Mouse (Mus musculus): ENCODE data around the gene Slc38a2. TPM values are rescaled to one million over a fixed set of nuclear protein-coding genes. Genes with fewer than 3 reads are reported as not detected.

The Slc38a2 gene
- polyA plus RNA-seq, 1 experiment from 2014 or later = 139 TPM

DNA sequence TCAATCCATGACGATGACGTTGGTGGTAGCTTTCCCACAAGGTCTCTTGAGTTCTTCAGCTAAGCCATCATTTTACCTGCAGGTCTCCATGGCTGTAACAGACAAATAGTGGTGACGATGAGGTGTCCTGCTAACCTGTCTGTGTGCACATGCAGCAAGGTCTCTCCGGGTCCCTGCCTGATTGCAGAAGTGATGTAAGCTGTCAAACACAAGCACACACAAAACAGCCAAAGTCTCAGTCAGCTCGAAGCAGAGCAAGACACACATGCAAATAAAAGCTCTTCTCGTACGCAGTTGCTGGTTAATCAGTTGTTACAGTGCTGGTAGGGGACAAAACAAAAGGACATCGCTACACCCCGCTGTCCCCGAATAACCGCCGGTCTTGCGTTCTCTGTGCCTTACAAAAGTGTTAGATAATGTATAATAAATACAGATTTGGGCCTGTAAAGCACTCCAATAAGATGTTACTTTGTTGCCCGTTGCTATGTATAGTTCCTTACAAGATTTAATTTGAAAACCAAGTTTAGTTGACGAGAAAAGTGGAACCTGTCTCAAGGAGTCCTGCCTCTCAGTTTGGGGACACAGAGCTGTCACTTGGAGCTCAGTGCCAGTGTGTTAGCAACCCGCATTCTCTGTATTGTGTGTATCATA is 43.2 kb upstream of the Slc38a2 start:
- 87% methylated on average over 16 of the region's 16 CpGs for WGBS (ENCODE audit: insufficient replicate concordance)
- Histone ChIP-seq H3K27me3 (ENCODE audit: control insufficient read depth, insufficient read depth, low read length) (no peaks in the 10 kb centered on the region), H3K9ac (ENCODE audit: low read depth, low read length) (no peak overlapping the region), H3K4me3 (ENCODE audit: low read depth, low read length) (no peak overlapping the region), H3K4me2 (no peak overlapping the region), H3K9me3 (replicated peaks; ENCODE audit: control insufficient read depth, low read length) (no peaks in the 10 kb centered on the region), H3K27ac (ENCODE audit: low read depth, low read length) (no peak overlapping the region), H3K4me1 (ENCODE audit: control insufficient read depth, insufficient read depth, low read length) (peaks cover 16% of the 10 kb centered on the region), H3K36me3 (ENCODE audit: control insufficient read depth, insufficient read depth, low read length) (no peaks in the 10 kb centered on the region)
- no peak for ATAC-seq (replicated peaks; ENCODE audit: insufficient number of reproducible peaks, low FRiP score, low TSS enrichment)

DNA sequence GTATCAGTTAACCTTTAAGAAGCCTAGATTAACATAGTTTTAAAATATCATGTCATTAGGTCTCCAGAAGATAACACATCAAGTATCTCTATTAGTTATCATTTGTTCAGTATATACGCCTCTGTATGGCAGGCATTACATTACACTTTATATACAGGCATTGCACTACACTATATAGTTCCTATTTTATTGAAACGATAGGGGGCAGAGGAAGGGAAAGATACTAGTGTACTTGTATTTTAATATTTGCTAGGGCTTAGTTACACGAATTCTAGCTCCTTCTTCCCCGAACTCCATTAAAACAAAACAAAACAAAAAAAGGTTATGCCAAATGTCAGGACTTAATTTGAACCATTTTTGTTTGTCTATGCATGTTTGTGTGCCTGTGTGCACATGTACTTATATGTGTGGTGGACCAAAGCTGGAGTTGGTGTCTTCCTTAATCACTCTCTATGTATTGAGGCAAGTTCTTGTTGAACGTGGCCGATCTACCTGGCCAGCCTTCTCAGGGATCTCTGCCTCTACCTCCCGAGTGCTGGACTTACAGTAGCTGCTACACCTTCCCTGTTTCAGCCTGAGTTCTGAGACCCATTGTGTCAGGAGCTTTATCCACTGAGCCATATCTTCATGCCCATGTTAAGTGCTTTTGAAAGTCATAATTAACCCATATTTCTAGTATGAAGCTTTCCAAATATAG is 41.5 kb upstream of the Slc38a2 start:
- H3K27ac ChIP-seq (ENCODE audit: low read depth, low read length) = no peak overlapping the region
- H3K4me3 ChIP-seq (ENCODE audit: low read depth, low read length) = no peak overlapping the region
- no peaks in the 10 kb centered on the region for H3K9me3 ChIP-seq (replicated peaks; ENCODE audit: control insufficient read depth, low read length)
- WGBS (ENCODE audit: insufficient replicate concordance) = 80% methylated on average over 7 of the region's 7 CpGs
- no peaks in the 10 kb centered on the region for H3K27me3 ChIP-seq (ENCODE audit: control insufficient read depth, insufficient read depth, low read length)
- no peak for ATAC-seq (replicated peaks; ENCODE audit: insufficient number of reproducible peaks, low FRiP score, low TSS enrichment)
- no peak overlapping the region for H3K9ac ChIP-seq (ENCODE audit: low read depth, low read length)
- peaks cover 16% of the 10 kb centered on the region for H3K4me1 ChIP-seq (ENCODE audit: control insufficient read depth, insufficient read depth, low read length)
- no peak overlapping the region for H3K4me2 ChIP-seq
- H3K36me3 ChIP-seq (ENCODE audit: control insufficient read depth, insufficient read depth, low read length) = no peaks in the 10 kb centered on the region

DNA sequence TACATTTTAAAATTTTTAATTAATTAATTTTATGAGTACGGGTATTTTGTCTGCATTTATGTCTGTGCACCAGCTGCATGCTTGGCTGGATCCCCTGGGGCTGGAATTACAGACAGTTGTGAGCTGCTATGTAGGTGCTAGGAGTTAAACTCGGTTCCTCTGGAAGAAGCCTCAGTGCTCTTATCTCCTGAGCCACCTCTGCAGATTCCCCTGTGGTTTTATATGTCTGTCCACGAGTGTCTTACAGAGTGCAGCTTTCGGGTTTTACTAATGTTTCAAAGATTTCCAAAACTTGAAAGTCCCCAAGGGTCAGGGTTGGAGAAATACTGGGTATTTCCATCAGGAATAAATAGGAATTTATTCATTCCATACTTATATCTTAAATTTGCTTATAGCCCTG is 40.6 kb upstream of the Slc38a2 start:
- no peak overlapping the region for H3K4me2 ChIP-seq
- WGBS (ENCODE audit: insufficient replicate concordance) = 62% methylated on average over 4 of the region's 4 CpGs
- no peak overlapping the region for H3K27ac ChIP-seq (ENCODE audit: low read depth, low read length)
- no peaks in the 10 kb centered on the region for H3K27me3 ChIP-seq (ENCODE audit: control insufficient read depth, insufficient read depth, low read length)
- peaks cover 16% of the 10 kb centered on the region for H3K4me1 ChIP-seq (ENCODE audit: control insufficient read depth, insufficient read depth, low read length)
- no peak for ATAC-seq (replicated peaks; ENCODE audit: insufficient number of reproducible peaks, low FRiP score, low TSS enrichment)
- no peak overlapping the region for H3K4me3 ChIP-seq (ENCODE audit: low read depth, low read length)
- H3K36me3 ChIP-seq (ENCODE audit: control insufficient read depth, insufficient read depth, low read length) = no peaks in the 10 kb centered on the region
- H3K9me3 ChIP-seq (replicated peaks; ENCODE audit: control insufficient read depth, low read length) = no peaks in the 10 kb centered on the region
- no peak overlapping the region for H3K9ac ChIP-seq (ENCODE audit: low read depth, low read length)

DNA sequence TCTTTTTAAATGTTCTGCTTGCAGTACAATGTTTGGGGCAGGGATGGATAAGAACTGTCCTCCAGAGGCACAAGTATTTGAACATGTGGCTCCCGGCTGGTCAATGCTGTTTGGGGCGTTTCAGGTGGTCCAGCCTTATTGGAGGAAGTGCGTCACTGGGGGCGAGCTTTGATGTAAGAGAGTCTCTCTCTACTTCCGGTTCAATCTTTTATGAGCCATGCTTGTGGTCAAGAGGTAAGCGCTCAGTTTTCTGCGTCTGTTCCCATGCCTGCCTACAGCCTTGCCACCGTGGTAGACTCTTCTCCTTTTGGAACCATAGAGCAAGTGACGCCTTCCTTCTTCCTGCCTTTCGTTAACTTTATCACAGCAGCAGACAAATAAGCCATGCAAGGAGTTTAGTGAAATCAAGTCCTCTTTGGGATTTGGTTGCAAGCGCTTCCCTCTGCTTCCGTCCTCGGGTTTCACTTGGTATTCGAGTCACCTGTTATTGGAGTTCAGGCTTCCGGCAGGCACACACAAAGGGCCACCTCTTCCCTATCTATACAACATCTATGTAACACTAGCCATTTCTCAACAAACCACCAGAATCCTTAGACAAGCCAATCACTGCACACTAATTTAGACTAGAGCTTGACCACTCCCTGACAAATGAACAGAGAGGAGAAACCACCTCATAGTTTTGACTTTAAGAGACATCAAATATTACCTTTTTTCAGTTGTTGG is 37.3 kb upstream of the Slc38a2 start:
- no peak overlapping the region for H3K9ac ChIP-seq (ENCODE audit: low read depth, low read length)
- no peaks in the 10 kb centered on the region for H3K9me3 ChIP-seq (replicated peaks; ENCODE audit: control insufficient read depth, low read length)
- no peak overlapping the region for H3K4me2 ChIP-seq
- 75% methylated on average over 15 of the region's 15 CpGs for WGBS (ENCODE audit: insufficient replicate concordance)
- no peaks in the 10 kb centered on the region for H3K36me3 ChIP-seq (ENCODE audit: control insufficient read depth, insufficient read depth, low read length)
- H3K27ac ChIP-seq (ENCODE audit: low read depth, low read length) = no peak overlapping the region
- peaks cover 12% of the 10 kb centered on the region for H3K4me1 ChIP-seq (ENCODE audit: control insufficient read depth, insufficient read depth, low read length)
- no peak for ATAC-seq (replicated peaks; ENCODE audit: insufficient number of reproducible peaks, low FRiP score, low TSS enrichment)
- no peak overlapping the region for H3K4me3 ChIP-seq (ENCODE audit: low read depth, low read length)
- H3K27me3 ChIP-seq (ENCODE audit: control insufficient read depth, insufficient read depth, low read length) = no peaks in the 10 kb centered on the region

DNA sequence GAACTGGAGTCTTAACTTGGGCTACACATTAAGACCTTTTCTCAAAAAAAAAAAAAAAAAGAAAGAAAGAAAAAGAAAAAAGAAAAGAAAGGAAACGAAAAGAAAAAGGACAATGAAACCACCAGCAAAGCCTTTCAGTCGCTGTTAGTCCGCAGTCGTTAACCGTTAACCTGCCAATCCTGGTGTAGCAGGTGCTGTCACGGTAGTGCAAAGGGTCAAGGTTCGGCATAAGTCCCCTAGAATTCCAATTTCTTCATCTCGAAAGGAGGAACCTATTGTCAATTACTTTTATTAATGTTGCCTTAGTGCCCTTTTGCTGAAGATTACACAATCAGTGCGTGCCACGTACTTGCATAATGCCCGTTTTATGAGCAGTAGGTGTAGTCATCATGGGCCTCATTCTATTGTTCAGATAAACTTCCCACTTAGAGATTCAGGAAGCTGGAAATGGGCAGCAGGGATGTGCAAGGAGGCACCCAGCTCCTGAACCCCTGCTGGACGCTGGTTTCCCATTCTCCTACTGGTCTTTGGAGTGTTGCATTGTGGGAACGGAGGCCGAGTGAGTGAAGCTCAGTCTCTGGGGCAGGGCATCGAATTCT is 36.1 kb upstream of the Slc38a2 start:
- H3K27me3 ChIP-seq (ENCODE audit: control insufficient read depth, insufficient read depth, low read length) = no peaks in the 10 kb centered on the region
- H3K27ac ChIP-seq (ENCODE audit: low read depth, low read length) = no peak overlapping the region
- no peaks in the 10 kb centered on the region for H3K36me3 ChIP-seq (ENCODE audit: control insufficient read depth, insufficient read depth, low read length)
- 82% methylated on average over 15 of the region's 15 CpGs for WGBS (ENCODE audit: insufficient replicate concordance)
- H3K9ac ChIP-seq (ENCODE audit: low read depth, low read length) = no peak overlapping the region
- H3K4me1 ChIP-seq (ENCODE audit: control insufficient read depth, insufficient read depth, low read length) = peaks cover 12% of the 10 kb centered on the region
- no peak overlapping the region for H3K4me2 ChIP-seq
- no peak for ATAC-seq (replicated peaks; ENCODE audit: insufficient number of reproducible peaks, low FRiP score, low TSS enrichment)
- H3K4me3 ChIP-seq (ENCODE audit: low read depth, low read length) = no peak overlapping the region
- no peaks in the 10 kb centered on the region for H3K9me3 ChIP-seq (replicated peaks; ENCODE audit: control insufficient read depth, low read length)

DNA sequence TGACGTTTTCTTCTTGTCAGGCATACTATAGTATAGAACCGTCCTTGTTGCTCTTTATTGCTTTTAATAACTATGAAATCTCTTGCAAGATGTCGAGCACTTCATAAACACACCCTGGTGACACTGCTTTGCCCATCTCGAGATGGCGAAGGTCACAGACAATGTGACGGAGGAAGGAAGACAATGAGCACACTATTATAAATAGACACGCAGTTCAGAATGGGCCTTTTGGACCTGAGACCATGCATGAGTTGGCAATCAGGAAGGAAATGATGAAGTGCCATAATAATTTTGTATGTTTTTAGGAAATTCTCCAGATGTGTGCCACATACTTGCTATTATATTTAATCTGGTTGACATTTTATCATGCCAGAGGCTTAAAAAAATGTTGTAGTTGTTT is 34.9 kb upstream of the Slc38a2 start:
- Histone ChIP-seq H3K4me3 (ENCODE audit: low read depth, low read length) (no peak overlapping the region), H3K36me3 (ENCODE audit: control insufficient read depth, insufficient read depth, low read length) (no peaks in the 10 kb centered on the region), H3K27me3 (ENCODE audit: control insufficient read depth, insufficient read depth, low read length) (no peaks in the 10 kb centered on the region), H3K9me3 (replicated peaks; ENCODE audit: control insufficient read depth, low read length) (no peaks in the 10 kb centered on the region), H3K4me1 (ENCODE audit: control insufficient read depth, insufficient read depth, low read length) (peaks cover 12% of the 10 kb centered on the region), H3K4me2 (no peak overlapping the region), H3K9ac (ENCODE audit: low read depth, low read length) (no peak overlapping the region), H3K27ac (ENCODE audit: low read depth, low read length) (no peak overlapping the region)
- ATAC-seq (replicated peaks; ENCODE audit: insufficient number of reproducible peaks, low FRiP score, low TSS enrichment) = no peak
- 65% methylated on average over 7 of the region's 7 CpGs for WGBS (ENCODE audit: insufficient replicate concordance)

DNA sequence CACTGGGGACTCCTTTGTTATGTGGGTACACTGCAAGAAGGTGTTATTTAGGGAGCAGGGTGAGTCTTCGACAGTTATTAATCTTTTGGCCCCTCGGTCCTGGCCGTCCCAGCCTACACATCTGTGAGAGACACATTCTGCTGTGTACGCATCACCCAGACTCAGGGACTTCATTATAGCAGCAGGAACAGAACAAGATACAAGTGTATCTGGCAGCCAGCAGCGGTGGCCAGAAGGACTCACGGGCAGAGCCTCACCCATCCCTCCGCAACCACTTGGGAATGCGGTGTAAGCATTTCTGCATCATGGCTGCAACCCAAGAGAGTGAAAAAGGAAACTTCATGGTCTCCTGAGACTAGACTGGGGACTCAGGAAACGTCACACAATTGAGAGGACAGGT is 30.9 kb upstream of the Slc38a2 start:
- Histone ChIP-seq H3K9ac (ENCODE audit: low read depth, low read length) (no peak overlapping the region), H3K36me3 (ENCODE audit: control insufficient read depth, insufficient read depth, low read length) (no peaks in the 10 kb centered on the region), H3K4me2 (no peak overlapping the region), H3K27me3 (ENCODE audit: control insufficient read depth, insufficient read depth, low read length) (no peaks in the 10 kb centered on the region), H3K27ac (ENCODE audit: low read depth, low read length) (no peak overlapping the region), H3K4me3 (ENCODE audit: low read depth, low read length) (no peak overlapping the region), H3K9me3 (replicated peaks; ENCODE audit: control insufficient read depth, low read length) (no peaks in the 10 kb centered on the region), H3K4me1 (ENCODE audit: control insufficient read depth, insufficient read depth, low read length) (peaks cover 12% of the 10 kb centered on the region)
- no peak for ATAC-seq (replicated peaks; ENCODE audit: insufficient number of reproducible peaks, low FRiP score, low TSS enrichment)
- 80% methylated on average over 9 of the region's 9 CpGs for WGBS (ENCODE audit: insufficient replicate concordance)

DNA sequence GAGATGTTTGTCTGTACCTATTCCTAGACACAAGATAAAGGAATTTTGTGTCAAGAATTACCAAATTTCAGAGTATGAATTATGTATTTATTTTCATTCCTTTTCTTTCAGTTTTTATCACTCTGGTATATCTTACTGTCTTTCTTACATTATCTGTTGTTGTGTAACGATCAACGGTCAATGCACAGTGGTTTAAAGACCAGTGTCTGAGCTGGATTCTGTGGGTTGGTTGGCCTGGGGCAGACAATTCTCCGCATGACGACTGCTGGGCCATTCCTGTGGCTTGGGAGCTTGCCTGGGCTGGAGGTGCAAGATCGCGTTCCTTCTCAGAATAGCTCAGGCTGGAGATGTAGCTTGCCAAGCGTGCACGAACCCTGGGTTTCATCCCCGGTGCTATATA is 30.3 kb upstream of the Slc38a2 start:
- no peaks in the 10 kb centered on the region for H3K9me3 ChIP-seq (replicated peaks; ENCODE audit: control insufficient read depth, low read length)
- no peak overlapping the region for H3K4me3 ChIP-seq (ENCODE audit: low read depth, low read length)
- ATAC-seq (replicated peaks; ENCODE audit: insufficient number of reproducible peaks, low FRiP score, low TSS enrichment) = no peak
- no peaks in the 10 kb centered on the region for H3K36me3 ChIP-seq (ENCODE audit: control insufficient read depth, insufficient read depth, low read length)
- H3K4me2 ChIP-seq = no peak overlapping the region
- H3K27ac ChIP-seq (ENCODE audit: low read depth, low read length) = no peak overlapping the region
- peaks cover 12% of the 10 kb centered on the region for H3K4me1 ChIP-seq (ENCODE audit: control insufficient read depth, insufficient read depth, low read length)
- WGBS (ENCODE audit: insufficient replicate concordance) = 73% methylated on average over 9 of the region's 9 CpGs
- no peak overlapping the region for H3K9ac ChIP-seq (ENCODE audit: low read depth, low read length)
- H3K27me3 ChIP-seq (ENCODE audit: control insufficient read depth, insufficient read depth, low read length) = no peaks in the 10 kb centered on the region
